Mouse (Mus musculus) inflammation-experienced regulatory T-cells, adult 16 weeks (primary cell): ENCODE data around the gene Olfr1406. TPM values are rescaled to one million over a fixed set of nuclear protein-coding genes. Genes with fewer than 3 reads are reported as not detected.

Experiments
- polyA plus RNA-seq: library from polyadenylated mRNA; unstranded; fragments of 100-300 nt; shearing (Covaris generic); gene quantifications from one replicate; pipeline ENCODE4 v1.2.1, GENCODE M21; 2017

Olfr1406 gene
- 0.18 TPM for polyA plus RNA-seq

GRCm38 (mm10) chr1:173190540-173190939 is at the start of gene Olfr1406:
TSS of gene Olfr1406 (minus strand) at chr1:173190640.

GRCm38 (mm10) chr1:173227081-173227480 is 36.6 kb upstream of the Olfr1406 start, which contains the start of gene Fcer1a:
TSS of gene Fcer1a (minus strand) at chr1:173227214.

GRCm38 (mm10) chr1:173212092-173212491 is 21.7 kb upstream of the Olfr1406 start, which contains the start of gene Olfr1404:
TSS of gene Olfr1404 (plus strand) at chr1:173212392.

GRCm38 (mm10) chr1:173197508-173197907 is 7.1 kb upstream of the Olfr1406 start, which contains the start of gene Olfr218:
TSS of gene Olfr218 (plus strand) at chr1:173197808.

GRCm38 (mm10) chr1:173137274-173137673 is 53.2 kb downstream of the Olfr1406 start, which contains the start of gene Olfr1408:
TSS of gene Olfr1408 (minus strand) at chr1:173137374.

Other genes with a start within 250 kb of the Olfr1406 start
- gene Olfr16, start 240.2 kb downstream of the Olfr1406 start, polyA plus RNA-seq: not detected
- gene Olfr1408, start 53.3 kb downstream of the Olfr1406 start, polyA plus RNA-seq: not detected
- not detected for gene Olfr218, start 7.2 kb upstream of the Olfr1406 start, polyA plus RNA-seq
- gene Olfr1404, start 21.8 kb upstream of the Olfr1406 start, polyA plus RNA-seq: not detected
- gene Fcer1a, start 36.6 kb upstream of the Olfr1406 start, polyA plus RNA-seq: not detected
- gene Olfr418, start 75.4 kb upstream of the Olfr1406 start, polyA plus RNA-seq: not detected
- gene Mptx2, start 87.1 kb upstream of the Olfr1406 start, polyA plus RNA-seq: not detected
- gene Ackr1, start 143.1 kb upstream of the Olfr1406 start, polyA plus RNA-seq: not detected
- 83.0 TPM for gene Aim2, start 160.2 kb upstream of the Olfr1406 start, polyA plus RNA-seq
- not detected for gene Cadm3, start 177.1 kb upstream of the Olfr1406 start, polyA plus RNA-seq